Mouse (Mus musculus) spleen, adult 2 months (tissue): ENCODE data around the gene Nkx6-1.

Experiments used
- CTCF ChIP-seq: fragments of 200-500 bp; IDR thresholded peaks from 2 replicates; pipeline ENCODE4 v1.5.1; 2011; ENCODE audit warnings: mild to moderate bottlenecking, inconsistent platforms; ENCODE audit not compliant: insufficient read depth, insufficient read length, insufficient replicate concordance; ENCODE audit errors: extremely low read depth
- POLR2A ChIP-seq: fragments of 200-500 bp; IDR thresholded peaks from 2 replicates; pipeline ENCODE4 v1.6.1; 2011; ENCODE audit warnings: low read depth, low read length, inconsistent platforms

DNA sequence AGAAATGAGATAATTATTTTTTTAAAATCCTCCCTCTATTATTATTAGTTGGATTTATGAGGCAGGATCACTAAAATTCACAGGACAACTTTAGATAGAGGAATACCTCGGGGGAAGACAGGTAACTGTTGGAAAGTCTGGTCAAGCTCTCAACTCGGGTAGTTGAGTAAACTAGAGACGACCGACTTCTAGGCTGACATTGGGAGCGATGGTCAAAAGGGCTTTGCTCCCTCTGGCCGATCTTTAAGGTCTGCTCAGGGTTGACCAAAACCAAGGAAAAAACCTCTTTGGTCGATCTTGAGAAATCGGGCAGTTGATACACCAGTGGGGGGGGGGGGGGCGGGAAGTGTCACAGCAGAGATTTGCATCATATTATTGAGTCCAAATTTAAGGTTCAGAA, 1.3 kb upstream of the Nkx6-1 start:
- TF ChIP-seq POLR2A: no peak
- TF ChIP-seq CTCF: no peak
